Comparison of ENCODE assay signal across 21 mouse cellular contexts in genomic region chr16:72225157-72225880, GRCm38 (mm10).
"Had no signal": no experiment of that assay in that cellular context is flagged by ENCODE, and none has a peak within 500 bp of the region (broad histone marks: within the 10 kb centered on the region; RNA-seq: fewer than 3 reads in every experiment).

No protein-coding gene starts in this region.

- H3K4me2 ChIP-seq: limb, embryonic 13.5 days; liver, embryonic 12.5 days; liver, embryonic 15.5 days; midbrain, embryonic 12.5 days; midbrain, embryonic 15.5 days; neural tube, embryonic 12.5 days; neural tube, embryonic 15.5 days had no signal

- H3K9me3 ChIP-seq: limb, embryonic 10.5 days; limb, embryonic 13.5 days; liver, embryonic 12.5 days; liver, embryonic 15.5 days; midbrain, embryonic 12.5 days; midbrain, embryonic 15.5 days; neural tube, embryonic 12.5 days; neural tube, embryonic 15.5 days had no signal

- H3K27me3 ChIP-seq: limb, embryonic 13.5 days; liver, embryonic 12.5 days; liver, embryonic 15.5 days; midbrain, embryonic 12.5 days; midbrain, embryonic 15.5 days; neural tube, embryonic 12.5 days; neural tube, embryonic 15.5 days had no signal

- H3K36me3 ChIP-seq: limb, embryonic 10.5 days; limb, embryonic 13.5 days; liver, embryonic 12.5 days; liver, embryonic 15.5 days; midbrain, embryonic 12.5 days; midbrain, embryonic 15.5 days; neural tube, embryonic 12.5 days; neural tube, embryonic 15.5 days had no signal

- H3K27ac ChIP-seq: kidney, postnatal 0 days; layer of hippocampus, adult 2 months; limb, embryonic 10.5 days; limb, embryonic 13.5 days; liver, embryonic 12.5 days; liver, embryonic 15.5 days; macrophage; midbrain, embryonic 12.5 days; midbrain, embryonic 15.5 days; neural tube, embryonic 12.5 days; neural tube, embryonic 15.5 days; stomach, postnatal 0 days had no signal

- H3K4me3 ChIP-seq: layer of hippocampus, adult 2 months; limb, embryonic 10.5 days; limb, embryonic 13.5 days; liver, embryonic 12.5 days; liver, embryonic 15.5 days; midbrain, embryonic 12.5 days; midbrain, embryonic 15.5 days; neural tube, embryonic 12.5 days; neural tube, embryonic 15.5 days had no signal

- H3K9ac ChIP-seq: limb, embryonic 13.5 days; liver, embryonic 12.5 days; liver, embryonic 15.5 days; midbrain, embryonic 12.5 days; midbrain, embryonic 15.5 days; neural tube, embryonic 12.5 days; neural tube, embryonic 15.5 days had no signal

- DNase-seq: kidney, adult 2 months; kidney, postnatal 25 days; layer of hippocampus, adult 9-11 months; liver; right cerebral cortex, adult 18-20 months; right cerebral cortex, postnatal 14 days; right cerebral cortex, postnatal 4 days; thymus, adult 2 months; thymus, postnatal 25 days had no signal

- ATAC-seq: liver, embryonic 12.5 days; midbrain, embryonic 15.5 days had no signal

- H3K4me1 ChIP-seq: liver, embryonic 12.5 days; liver, embryonic 15.5 days had no signal
